Mouse (Mus musculus): ENCODE data around the gene Rps11.

Gene Rps11

GRCm38 (mm10) chr7:45092828-45093515 is 31.3 kb downstream of the Rps11 start:
- in situ Hi-C loops (cut with MboI; ENCODE audit: unreplicated experiment in 2 of 2) = no loop called here

GRCm38 (mm10) chr7:45092048-45092447 is 32.2 kb downstream of the Rps11 start, which contains the start of gene Rcn3:
TSS of gene Rcn3 (minus strand) at chr7:45092221.
- in situ Hi-C loops (cut with MboI; ENCODE audit: unreplicated experiment in 2 of 2) = no loop called here

- in situ Hi-C loops (cut with MboI; ENCODE audit: unreplicated experiment in 2 of 2) = no loop called here
These were observed 32.9 kb downstream of the Rps11 start for GRCm38 (mm10) chr7:45091001-45091990.

- in situ Hi-C loops (cut with MboI; ENCODE audit: unreplicated experiment in 2 of 2) = no loop called here
These were observed 33.8 kb downstream of the Rps11 start for GRCm38 (mm10) chr7:45090251-45090977.

GRCm38 (mm10) chr7:45088597-45088996 is 35.6 kb downstream of the Rps11 start:
- in situ Hi-C loops (cut with MboI; ENCODE audit: unreplicated experiment in 2 of 2) = no loop called here

GRCm38 (mm10) chr7:45086084-45086483 is 38.2 kb downstream of the Rps11 start:
- in situ Hi-C loops (cut with MboI; ENCODE audit: unreplicated experiment in 2 of 2) = no loop called here

GRCm38 (mm10) chr7:45083300-45083890 is 40.8 kb downstream of the Rps11 start:
- in situ Hi-C loops (cut with MboI; ENCODE audit: unreplicated experiment in 2 of 2) = loop anchor here (5.0 kb wide), 5 partner anchors 44 to 219 kb away; partner anchors contain the start of genes Ccdc155 (in 1 of the 2), Flt3l (in 1 of the 2), Gm45713 (in 1 of the 2) and Rpl13a (in 1 of the 2)

GRCm38 (mm10) chr7:45082401-45083299 is 41.6 kb downstream of the Rps11 start:
- in situ Hi-C loops (cut with MboI; ENCODE audit: unreplicated experiment in 2 of 2) = loop anchor here (5.0 kb wide), 5 partner anchors 45 to 220 kb away; partner anchors contain the start of genes Ccdc155 (in 1 of the 2), Flt3l (in 1 of the 2), Gm45713 (in 1 of the 2) and Rpl13a (in 1 of the 2)

- in situ Hi-C loops (cut with MboI; ENCODE audit: unreplicated experiment in 2 of 2) = loop anchor here (5.0 kb wide), 5 partner anchors 46 to 221 kb away; partner anchors contain the start of genes Ccdc155 (in 1 of the 2), Flt3l (in 1 of the 2), Gm45713 (in 1 of the 2) and Rpl13a (in 1 of the 2)
These were observed 43.2 kb downstream of the Rps11 start for GRCm38 (mm10) chr7:45081016-45081415.

- in situ Hi-C loops (cut with MboI; ENCODE audit: unreplicated experiment in 2 of 2) = loop anchor here (5.0 kb wide), 5 partner anchors 47 to 222 kb away; partner anchors contain the start of genes Ccdc155 (in 1 of the 2), Flt3l (in 1 of the 2), Gm45713 (in 1 of the 2) and Rpl13a (in 1 of the 2)
These were observed 44.4 kb downstream of the Rps11 start for GRCm38 (mm10) chr7:45079856-45080255.

- in situ Hi-C loops (cut with MboI; ENCODE audit: unreplicated experiment in 2 of 2) = no loop called here
These were observed 45.7 kb downstream of the Rps11 start for GRCm38 (mm10) chr7:45078513-45078912.

GRCm38 (mm10) chr7:45077829-45078228 is 46.4 kb downstream of the Rps11 start:
- in situ Hi-C loops (cut with MboI; ENCODE audit: unreplicated experiment in 2 of 2) = no loop called here

- in situ Hi-C loops (cut with MboI; ENCODE audit: unreplicated experiment in 2 of 2) = no loop called here
These were observed 46.9 kb downstream of the Rps11 start for GRCm38 (mm10) chr7:45077322-45077721.

- in situ Hi-C loops (cut with MboI; ENCODE audit: unreplicated experiment in 2 of 2) = no loop called here
These were observed 47.7 kb downstream of the Rps11 start for GRCm38 (mm10) chr7:45076501-45076900.

- in situ Hi-C loops (cut with MboI; ENCODE audit: unreplicated experiment in 2 of 2) = no loop called here
These were observed 48.8 kb downstream of the Rps11 start for GRCm38 (mm10) chr7:45075405-45075804.

GRCm38 (mm10) chr7:45073949-45074348 is 50.3 kb downstream of the Rps11 start:
- in situ Hi-C loops (cut with MboI; ENCODE audit: unreplicated experiment in 2 of 2) = loop anchor here in 1 of 2 experiments (5.0 kb wide), 1 partner anchor 92 kb away; no protein-coding TSS in a partner anchor

GRCm38 (mm10) chr7:45073171-45073707 is 51.0 kb downstream of the Rps11 start:
- in situ Hi-C loops (cut with MboI; ENCODE audit: unreplicated experiment in 2 of 2) = loop anchor here in 1 of 2 experiments (5.0 kb wide), 1 partner anchor 91 kb away; no protein-coding TSS in a partner anchor
